Mouse (Mus musculus) cerebellum, adult 9-10 months (tissue): Measurements from ENCODE around the gene Ankzf1.
"Not testable (repeated sequence)": the region's sequence is repeated elsewhere in the genome, so short reads cannot be mapped to it uniquely, and the experiment has no call there.

Experiments
- DNase-seq: peaks from one replicate; pipeline ENCODE4 v3.0.0; 2022

Ankzf1 gene

GRCm38 (mm10) chr1:75227653-75228052, 35.7 kb downstream of the Ankzf1 start:
- no peak for DNase-seq

- DNase-seq: no peak
Observed at GRCm38 (mm10) chr1:75229158-75229557, 37.2 kb downstream of the Ankzf1 start.

- no peak for DNase-seq
Observed at GRCm38 (mm10) chr1:75230335-75230994, 38.5 kb downstream of the Ankzf1 start.

GRCm38 (mm10) chr1:75231224-75231623, 39.3 kb downstream of the Ankzf1 start:
- DNase-seq: no peak

- DNase-seq: no peak
Observed at GRCm38 (mm10) chr1:75231664-75232152, 39.8 kb downstream of the Ankzf1 start, which contains the start of gene A630095N17Rik. Gene A630095N17Rik, minus strand, starts transcription at chr1:75232102.

- DNase-seq: not testable (repeated sequence)
Observed at GRCm38 (mm10) chr1:75232489-75232888, 40.5 kb downstream of the Ankzf1 start.

GRCm38 (mm10) chr1:75234606-75235005, 42.7 kb downstream of the Ankzf1 start:
- DNase-seq: peak; percentile 89

GRCm38 (mm10) chr1:75236117-75237050, 44.4 kb downstream of the Ankzf1 start, which contains the start of gene Dnajb2:
Gene Dnajb2, plus strand, starts transcription at chr1:75236406.
- DNase-seq: peak; percentile 91

- peak; percentile 67 for DNase-seq
Observed at GRCm38 (mm10) chr1:75239591-75239990, 47.6 kb downstream of the Ankzf1 start.

GRCm38 (mm10) chr1:75243411-75243810, 51.5 kb downstream of the Ankzf1 start:
- DNase-seq: peak; percentile 46

- peak; percentile 34 for DNase-seq
Observed at GRCm38 (mm10) chr1:75244175-75244826, 52.4 kb downstream of the Ankzf1 start.

- DNase-seq: peak; percentile 75
Observed at GRCm38 (mm10) chr1:75244836-75245235, 52.9 kb downstream of the Ankzf1 start.

- peak; percentile 48 for DNase-seq
Observed at GRCm38 (mm10) chr1:75247071-75247930, 55.4 kb downstream of the Ankzf1 start.

GRCm38 (mm10) chr1:75248041-75248772, 56.3 kb downstream of the Ankzf1 start:
- peak; percentile 66 for DNase-seq
